Mouse (Mus musculus): ENCODE data around the gene Ghdc. TPM values are rescaled to one million over a fixed set of nuclear protein-coding genes. Genes with fewer than 3 reads are reported as not detected.

Ghdc gene
- polyA plus RNA-seq, 1 experiment from 2014 or later = 3.8 TPM

GRCm38 (mm10) chr11:100749469-100749868, 21.3 kb downstream of the Ghdc start:
- no peak for ATAC-seq (replicated peaks; ENCODE audit: insufficient number of reproducible peaks, low FRiP score, low TSS enrichment)
- no peak overlapping the region for H3K4me3 ChIP-seq (ENCODE audit: low read depth, low read length)
- 31% methylated on average over 25 of the region's 25 CpGs for WGBS (ENCODE audit: insufficient replicate concordance)
- H3K27me3 ChIP-seq (ENCODE audit: control insufficient read depth, insufficient read depth, low read length) = peaks cover 60% of the 10 kb centered on the region
- H3K9ac ChIP-seq (ENCODE audit: low read depth, low read length) = no peak overlapping the region
- no peaks in the 10 kb centered on the region for H3K36me3 ChIP-seq (ENCODE audit: control insufficient read depth, insufficient read depth, low read length)
- no peaks in the 10 kb centered on the region for H3K9me3 ChIP-seq (replicated peaks; ENCODE audit: control insufficient read depth, low read length)
- no peaks in the 10 kb centered on the region for H3K4me1 ChIP-seq (ENCODE audit: control insufficient read depth, insufficient read depth, low read length)
- no peak overlapping the region for H3K27ac ChIP-seq (ENCODE audit: low read depth, low read length)
- H3K4me2 ChIP-seq = no peak overlapping the region

GRCm38 (mm10) chr11:100748620-100749019, 22.1 kb downstream of the Ghdc start:
- WGBS (ENCODE audit: insufficient replicate concordance) = 63% methylated on average over 4 of the region's 4 CpGs
- Histone ChIP-seq H3K4me1 (ENCODE audit: control insufficient read depth, insufficient read depth, low read length) (no peaks in the 10 kb centered on the region), H3K4me3 (ENCODE audit: low read depth, low read length) (no peak overlapping the region), H3K4me2 (no peak overlapping the region), H3K36me3 (ENCODE audit: control insufficient read depth, insufficient read depth, low read length) (no peaks in the 10 kb centered on the region), H3K9me3 (replicated peaks; ENCODE audit: control insufficient read depth, low read length) (no peaks in the 10 kb centered on the region), H3K9ac (ENCODE audit: low read depth, low read length) (no peak overlapping the region), H3K27me3 (ENCODE audit: control insufficient read depth, insufficient read depth, low read length) (peaks cover 57% of the 10 kb centered on the region), H3K27ac (ENCODE audit: low read depth, low read length) (no peak overlapping the region)
- no peak for ATAC-seq (replicated peaks; ENCODE audit: insufficient number of reproducible peaks, low FRiP score, low TSS enrichment)

- WGBS (ENCODE audit: insufficient replicate concordance) = 67% methylated on average over 5 of the region's 5 CpGs
Measured at GRCm38 (mm10) chr11:100747114-100747513, 23.6 kb downstream of the Ghdc start.

GRCm38 (mm10) chr11:100746546-100746945, 24.2 kb downstream of the Ghdc start:
- Histone ChIP-seq H3K4me2 (no peak overlapping the region), H3K36me3 (ENCODE audit: control insufficient read depth, insufficient read depth, low read length) (no peaks in the 10 kb centered on the region), H3K4me1 (ENCODE audit: control insufficient read depth, insufficient read depth, low read length) (no peaks in the 10 kb centered on the region), H3K9me3 (replicated peaks; ENCODE audit: control insufficient read depth, low read length) (no peaks in the 10 kb centered on the region), H3K27ac (ENCODE audit: low read depth, low read length) (no peak overlapping the region), H3K27me3 (ENCODE audit: control insufficient read depth, insufficient read depth, low read length) (peaks cover 49% of the 10 kb centered on the region), H3K4me3 (ENCODE audit: low read depth, low read length) (no peak overlapping the region), H3K9ac (ENCODE audit: low read depth, low read length) (no peak overlapping the region)
- 74% methylated on average over 10 of the region's 10 CpGs for WGBS (ENCODE audit: insufficient replicate concordance)
- ATAC-seq (replicated peaks; ENCODE audit: insufficient number of reproducible peaks, low FRiP score, low TSS enrichment) = no peak

More at GRCm38 (mm10) chr11:100747114-100747513, 23.6 kb downstream of the Ghdc start:
- H3K4me1 ChIP-seq (ENCODE audit: control insufficient read depth, insufficient read depth, low read length) = no peaks in the 10 kb centered on the region
- no peak overlapping the region for H3K9ac ChIP-seq (ENCODE audit: low read depth, low read length)
- no peak overlapping the region for H3K4me3 ChIP-seq (ENCODE audit: low read depth, low read length)
- no peak overlapping the region for H3K4me2 ChIP-seq
- peaks cover 52% of the 10 kb centered on the region for H3K27me3 ChIP-seq (ENCODE audit: control insufficient read depth, insufficient read depth, low read length)
- no peaks in the 10 kb centered on the region for H3K36me3 ChIP-seq (ENCODE audit: control insufficient read depth, insufficient read depth, low read length)
- no peak overlapping the region for H3K27ac ChIP-seq (ENCODE audit: low read depth, low read length)
- H3K9me3 ChIP-seq (replicated peaks; ENCODE audit: control insufficient read depth, low read length) = no peaks in the 10 kb centered on the region
- ATAC-seq (replicated peaks; ENCODE audit: insufficient number of reproducible peaks, low FRiP score, low TSS enrichment) = no peak

GRCm38 (mm10) chr11:100745085-100745484, 25.7 kb downstream of the Ghdc start:
- no peak for ATAC-seq (replicated peaks; ENCODE audit: insufficient number of reproducible peaks, low FRiP score, low TSS enrichment)
- no peak overlapping the region for H3K4me2 ChIP-seq
- WGBS (ENCODE audit: insufficient replicate concordance) = 12% methylated on average over 6 of the region's 6 CpGs

GRCm38 (mm10) chr11:100741348-100741747, 29.4 kb downstream of the Ghdc start:
- 65% methylated on average over 6 of the region's 6 CpGs for WGBS (ENCODE audit: insufficient replicate concordance)
- no peak for ATAC-seq (replicated peaks; ENCODE audit: insufficient number of reproducible peaks, low FRiP score, low TSS enrichment)

More at GRCm38 (mm10) chr11:100745085-100745484, 25.7 kb downstream of the Ghdc start:
- Histone ChIP-seq H3K9me3 (replicated peaks; ENCODE audit: control insufficient read depth, low read length) (no peaks in the 10 kb centered on the region), H3K4me3 (ENCODE audit: low read depth, low read length) (no peak overlapping the region), H3K9ac (ENCODE audit: low read depth, low read length) (no peak overlapping the region), H3K36me3 (ENCODE audit: control insufficient read depth, insufficient read depth, low read length) (no peaks in the 10 kb centered on the region), H3K27ac (ENCODE audit: low read depth, low read length) (no peak overlapping the region), H3K4me1 (ENCODE audit: control insufficient read depth, insufficient read depth, low read length) (no peaks in the 10 kb centered on the region), H3K27me3 (ENCODE audit: control insufficient read depth, insufficient read depth, low read length) (peaks cover 49% of the 10 kb centered on the region)

GRCm38 (mm10) chr11:100738749-100739148, 32.0 kb downstream of the Ghdc start:
- Histone ChIP-seq H3K4me1 (ENCODE audit: control insufficient read depth, insufficient read depth, low read length) (peaks cover 19% of the 10 kb centered on the region), H3K4me2 (peak overlapping the region; percentile 81), H3K9me3 (replicated peaks; ENCODE audit: control insufficient read depth, low read length) (no peaks in the 10 kb centered on the region), H3K4me3 (ENCODE audit: low read depth, low read length) (peak overlapping the region; percentile 99), H3K9ac (ENCODE audit: low read depth, low read length) (peak overlapping the region; percentile 77), H3K27me3 (ENCODE audit: control insufficient read depth, insufficient read depth, low read length) (peaks cover 6% of the 10 kb centered on the region; the same call in 1 of the 2 replicates), H3K27ac (ENCODE audit: low read depth, low read length) (peak overlapping the region; percentile 80), H3K36me3 (ENCODE audit: control insufficient read depth, insufficient read depth, low read length) (no peaks in the 10 kb centered on the region)
- ATAC-seq (replicated peaks; ENCODE audit: insufficient number of reproducible peaks, low FRiP score, low TSS enrichment) = no peak
- WGBS (ENCODE audit: insufficient replicate concordance) = 21% methylated on average over 5 of the region's 5 CpGs

More at GRCm38 (mm10) chr11:100741348-100741747, 29.4 kb downstream of the Ghdc start:
- no peak overlapping the region for H3K4me3 ChIP-seq (ENCODE audit: low read depth, low read length)
- H3K9me3 ChIP-seq (replicated peaks; ENCODE audit: control insufficient read depth, low read length) = no peaks in the 10 kb centered on the region
- peaks cover 13% of the 10 kb centered on the region for H3K4me1 ChIP-seq (ENCODE audit: control insufficient read depth, insufficient read depth, low read length)
- no peak overlapping the region for H3K4me2 ChIP-seq
- H3K27ac ChIP-seq (ENCODE audit: low read depth, low read length) = no peak overlapping the region
- peaks cover 13% of the 10 kb centered on the region for H3K27me3 ChIP-seq (ENCODE audit: control insufficient read depth, insufficient read depth, low read length)
- no peaks in the 10 kb centered on the region for H3K36me3 ChIP-seq (ENCODE audit: control insufficient read depth, insufficient read depth, low read length)
- H3K9ac ChIP-seq (ENCODE audit: low read depth, low read length) = no peak overlapping the region

GRCm38 (mm10) chr11:100738066-100738604, 32.6 kb downstream of the Ghdc start, which contains the start of gene Rab5c:
TSS of gene Rab5c (minus strand) at chr11:100738215.
- Histone ChIP-seq H3K27ac (ENCODE audit: low read depth, low read length) (peak within 1 kb of the TSS; percentile 80), H3K4me3 (ENCODE audit: low read depth, low read length) (peak within 1 kb of the TSS; percentile 99), H3K4me2 (peak within 1 kb of the TSS; percentile 92), H3K9ac (ENCODE audit: low read depth, low read length) (peak within 1 kb of the TSS; percentile 98), H3K27me3 (ENCODE audit: control insufficient read depth, insufficient read depth, low read length) (peaks cover 6% of the 10 kb centered on the region; the same call in 1 of the 2 replicates), H3K4me1 (ENCODE audit: control insufficient read depth, insufficient read depth, low read length) (peaks cover 19% of the 10 kb centered on the region), H3K36me3 (ENCODE audit: control insufficient read depth, insufficient read depth, low read length) (no peaks in the 10 kb centered on the region), H3K9me3 (replicated peaks; ENCODE audit: control insufficient read depth, low read length) (no peaks in the 10 kb centered on the region)
- ATAC-seq (replicated peaks; ENCODE audit: insufficient number of reproducible peaks, low FRiP score, low TSS enrichment) = peak; percentile 99
- WGBS (ENCODE audit: insufficient replicate concordance) = under 1% methylated on average over 39 of the region's 39 CpGs
